Mouse (Mus musculus) MEL (cell line): ENCODE results near the gene Esyt1.

ENCODE experiments used
- CTCF ChIP-seq, 3 experiments: IDR thresholded peaks in 2 of 3; conservative IDR thresholded peaks in 1 of 3; 2 replicates each; pipeline ENCODE4 v1.5.1; 2011 to 2012; ENCODE audit warnings: low read length in 3 of 3, low read depth in 2 of 3, mild to moderate bottlenecking in 2 of 3, improper control_type of control experiment in 1 of 3, inconsistent platforms in 1 of 3, mixed read lengths in 1 of 3, moderate library complexity in 1 of 3; ENCODE audit not compliant: control insufficient read depth in 1 of 3, insufficient read depth in 1 of 3, poor library complexity in 1 of 3, severe bottlenecking in 1 of 3
- POLR2A ChIP-seq, 2 experiments: IDR thresholded peaks; 2 replicates each; pipeline ENCODE4 v1.6.1; 2011 to 2012; ENCODE audit warnings: low read length in 2 of 2, mild to moderate bottlenecking in 2 of 2, control low read depth in 1 of 2, improper control_type of control experiment in 1 of 2, low read depth in 1 of 2, moderate library complexity in 1 of 2; ENCODE audit not compliant: control insufficient read depth in 1 of 2, insufficient read depth in 1 of 2, poor library complexity in 1 of 2

DNA sequence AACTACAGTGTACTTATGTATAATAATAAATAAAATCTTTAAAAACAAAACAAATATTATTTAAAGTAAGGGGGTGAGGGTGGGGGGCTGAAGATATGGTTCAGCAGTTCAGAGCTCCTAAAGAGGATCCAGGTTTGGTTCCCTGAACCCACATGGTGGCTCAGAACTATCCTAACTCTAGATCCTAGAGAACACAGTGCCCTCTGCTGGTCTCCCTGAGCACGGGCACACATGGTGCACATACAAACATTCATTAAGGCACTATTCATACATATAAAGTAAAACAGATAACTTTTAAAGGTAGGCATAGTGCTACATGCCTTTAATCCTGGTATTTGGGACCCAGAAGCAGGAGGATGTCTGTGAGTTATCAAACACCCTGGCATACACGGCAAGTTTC lies 49.4 kb upstream of the Esyt1 start:
- TF ChIP-seq CTCF (IDR thresholded peaks at IDR 0.05 in 2 of 3, conservative IDR thresholded peaks at IDR 0.05 in 1 of 3; ENCODE audit: control insufficient read depth in 1 of 3, insufficient read depth in 1 of 3, low read depth in 2 of 3, low read length in 3 of 3, poor library complexity in 1 of 3, severe bottlenecking in 1 of 3) (peak; percentile 71 to 72 (median 72)), POLR2A (IDR thresholded peaks at IDR 0.05; ENCODE audit: control insufficient read depth in 1 of 2, insufficient read depth in 1 of 2, low read depth in 1 of 2, low read length in 2 of 2, poor library complexity in 1 of 2) (no peak)
